Mouse (Mus musculus): ENCODE measurements around the gene Vasn. TPM values are rescaled to one million over a fixed set of nuclear protein-coding genes. Genes with fewer than 3 reads are reported as not detected.

The Vasn gene
- 2.1 TPM for polyA plus RNA-seq (2015; fragmentation: Illumina TruSeq; extraction: RNeasy Lipid Tissue Mini Kit (QIAGEN cat#74804); ENCODE audit: insufficient read depth, low replicate concordance)

DNA sequence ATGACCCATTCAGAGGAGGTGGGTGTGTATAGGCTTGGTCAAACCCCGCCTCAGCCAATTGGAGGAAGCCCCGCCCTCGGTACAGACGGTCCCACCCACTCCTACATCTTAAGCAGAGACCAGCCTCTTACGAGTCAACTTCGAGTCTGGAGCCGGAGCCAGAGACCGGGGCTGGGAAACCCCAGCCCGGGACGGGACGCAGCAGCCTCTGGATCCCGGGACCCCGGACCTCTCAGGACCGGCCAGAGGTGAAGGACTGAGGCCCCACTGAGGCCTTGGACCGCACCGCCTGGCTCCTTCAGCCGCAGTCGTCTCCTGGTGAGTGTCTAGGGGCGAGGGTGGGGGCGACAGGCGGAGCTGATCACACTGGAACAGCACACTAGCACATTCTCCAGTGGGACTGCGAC, at the start of gene Vasn, which contains the start of gene Dnaja3:
Gene Vasn (plus strand): TSS at position 111 of the 407 bp plus-strand sequence.
Gene Dnaja3 (plus strand): TSS at position 159 of the 407 bp plus-strand sequence.

DNA sequence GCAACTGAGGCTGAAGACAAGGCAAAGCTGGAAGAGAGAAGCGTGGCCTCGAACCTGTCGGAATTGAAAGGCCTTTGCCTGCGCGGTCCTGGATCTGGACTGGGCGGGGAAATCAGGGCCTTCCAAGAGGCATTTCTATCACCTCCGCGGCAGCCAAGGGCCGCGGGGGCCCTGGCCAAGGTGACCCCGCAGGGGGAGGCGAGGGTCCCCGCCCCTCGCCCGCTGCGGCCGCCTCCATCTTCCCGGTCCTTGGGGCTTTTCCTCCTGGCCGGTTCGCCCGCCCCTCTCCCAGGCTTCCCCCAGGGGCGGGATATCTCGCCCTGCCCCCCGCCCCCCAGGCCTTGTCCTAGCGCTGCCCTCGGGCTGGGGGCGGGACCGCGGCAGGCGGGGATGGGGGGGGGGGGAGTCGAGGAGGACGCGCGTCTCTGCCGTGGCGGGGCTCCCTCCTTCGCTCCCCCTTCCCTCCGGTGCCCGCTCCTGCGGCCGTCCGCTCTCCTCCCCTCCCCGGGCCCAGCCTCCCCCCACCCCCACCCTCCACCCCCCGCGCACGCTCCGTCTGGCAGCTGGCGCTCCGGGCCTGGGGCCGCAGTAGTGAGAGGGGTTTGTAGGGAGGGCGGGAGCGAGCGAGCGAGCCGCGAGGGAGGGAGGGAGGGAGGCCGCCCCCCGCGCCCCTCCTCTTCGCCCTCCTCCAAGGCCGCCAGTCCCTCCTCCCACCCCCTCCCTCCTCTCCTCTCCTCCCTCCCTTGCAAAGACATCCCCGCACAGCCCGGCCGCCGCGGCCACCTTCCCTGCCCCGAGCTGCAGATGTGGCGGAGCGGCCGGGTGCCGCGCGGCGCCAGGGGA, 45.5 kb upstream of the Vasn start, which contains the start of gene Glis2:
Gene Glis2 (plus strand): TSS at position 743 of the 843 bp plus-strand sequence.

DNA sequence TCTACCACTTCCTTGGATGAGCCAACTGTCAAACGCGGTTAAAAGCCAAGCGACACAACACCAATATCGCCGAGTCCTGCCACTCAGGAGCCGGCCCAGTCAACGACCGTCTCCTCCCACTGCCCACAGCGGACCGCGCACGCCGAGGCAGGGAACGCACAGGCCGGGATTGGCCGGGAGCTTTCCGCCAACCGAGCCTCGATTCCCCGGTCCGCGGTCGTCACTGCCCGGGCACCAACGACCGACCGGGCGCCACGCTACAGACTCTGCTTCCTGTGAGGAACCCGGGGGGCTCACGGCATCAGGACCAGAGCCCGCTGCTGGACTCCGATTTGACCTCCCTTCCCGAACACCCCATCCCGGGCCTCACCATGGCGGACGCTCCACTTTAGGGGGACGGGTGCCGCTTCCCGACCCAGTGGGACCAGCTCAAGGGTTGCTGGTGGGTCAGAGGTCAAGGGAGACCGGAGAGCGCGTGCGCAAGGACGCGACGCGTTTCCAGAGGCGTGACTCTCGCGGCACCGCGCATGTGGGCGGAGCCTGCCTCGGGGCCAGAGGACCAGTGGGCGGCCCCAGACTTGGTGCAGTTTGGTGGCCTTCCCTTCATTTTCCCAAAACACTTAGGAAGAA, 15.1 kb upstream of the Vasn start, which contains the start of gene Pam16:
Gene Pam16 (minus strand): TSS at position 508 of the 630 bp plus-strand sequence.

DNA sequence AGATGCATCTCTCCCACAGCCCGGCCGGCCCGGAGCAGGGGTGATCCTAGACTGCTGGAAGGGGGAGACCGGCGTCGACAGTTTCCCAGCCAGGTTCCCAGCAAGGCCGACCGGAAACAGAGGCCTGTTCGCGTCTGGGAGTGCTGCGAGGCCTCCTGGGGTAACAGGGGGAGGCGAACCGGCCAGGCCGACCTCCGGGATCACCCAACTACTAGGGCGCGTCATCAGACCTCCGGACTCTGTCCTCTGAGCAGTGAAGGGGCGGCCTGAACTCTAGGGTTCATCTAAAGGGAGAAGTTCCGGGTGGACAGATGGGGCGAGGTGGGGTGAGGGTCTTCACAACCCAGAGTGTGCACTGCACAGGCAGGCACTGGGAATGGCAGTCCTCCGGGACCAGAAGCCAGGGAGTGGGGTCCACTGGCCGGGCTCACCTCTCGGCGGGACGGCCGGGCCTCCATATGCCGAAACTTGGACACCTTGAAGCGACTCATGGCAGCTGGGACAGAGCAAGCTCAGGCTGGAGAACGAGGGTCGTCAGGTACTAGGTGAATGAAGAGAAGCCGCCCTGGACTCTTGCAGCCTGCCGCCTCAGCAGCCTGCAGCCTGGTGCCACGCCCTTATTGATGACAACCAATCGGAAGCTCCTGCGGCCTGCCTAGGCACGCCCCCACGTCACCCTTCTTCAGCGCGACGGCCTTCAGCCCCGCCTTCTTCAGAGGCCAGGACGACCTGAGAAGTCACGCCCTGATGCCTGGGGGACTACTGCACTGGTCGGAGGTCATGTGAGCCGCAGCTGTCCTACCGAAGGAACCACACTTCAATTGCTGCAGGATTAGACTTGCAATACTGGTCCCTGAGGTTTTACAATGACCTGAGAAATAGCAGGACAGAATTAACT, 39.6 kb downstream of the Vasn start, which contains the start of gene Coro7:
Gene Coro7 (minus strand): TSS at position 657 of the 898 bp plus-strand sequence.

Other genes with a start within 250 kb of the Vasn start
- 1.7 TPM for gene Adcy9, start 219.4 kb upstream of the Vasn start, polyA plus RNA-seq (2015; fragmentation: Illumina TruSeq; extraction: RNeasy Lipid Tissue Mini Kit (QIAGEN cat#74804); ENCODE audit: insufficient read depth, low replicate concordance)
- gene Srl, start 98.1 kb upstream of the Vasn start, polyA plus RNA-seq (2015; fragmentation: Illumina TruSeq; extraction: RNeasy Lipid Tissue Mini Kit (QIAGEN cat#74804); ENCODE audit: insufficient read depth, low replicate concordance): 1.3 TPM
- gene Tfap4, start 80.1 kb upstream of the Vasn start, polyA plus RNA-seq (2015; fragmentation: Illumina TruSeq; extraction: RNeasy Lipid Tissue Mini Kit (QIAGEN cat#74804); ENCODE audit: insufficient read depth, low replicate concordance): 3.9 TPM
- gene Glis2, start 45.2 kb upstream of the Vasn start, polyA plus RNA-seq (2015; fragmentation: Illumina TruSeq; extraction: RNeasy Lipid Tissue Mini Kit (QIAGEN cat#74804); ENCODE audit: insufficient read depth, low replicate concordance): 2.8 TPM
- gene Pam16, start 15.0 kb upstream of the Vasn start, polyA plus RNA-seq (2015; fragmentation: Illumina TruSeq; extraction: RNeasy Lipid Tissue Mini Kit (QIAGEN cat#74804); ENCODE audit: insufficient read depth, low replicate concordance): 28.6 TPM
- 34.5 TPM for gene Dnaja3, start within 50 bp of the Vasn start, polyA plus RNA-seq (2015; fragmentation: Illumina TruSeq; extraction: RNeasy Lipid Tissue Mini Kit (QIAGEN cat#74804); ENCODE audit: insufficient read depth, low replicate concordance)
- gene Coro7, start 39.8 kb downstream of the Vasn start, polyA plus RNA-seq (2015; fragmentation: Illumina TruSeq; extraction: RNeasy Lipid Tissue Mini Kit (QIAGEN cat#74804); ENCODE audit: insufficient read depth, low replicate concordance): 40.9 TPM
- gene Nmral1, start 79.4 kb downstream of the Vasn start, polyA plus RNA-seq (2015; fragmentation: Illumina TruSeq; extraction: RNeasy Lipid Tissue Mini Kit (QIAGEN cat#74804); ENCODE audit: insufficient read depth, low replicate concordance): 8.6 TPM
- gene Hmox2, start 86.4 kb downstream of the Vasn start, polyA plus RNA-seq (2015; fragmentation: Illumina TruSeq; extraction: RNeasy Lipid Tissue Mini Kit (QIAGEN cat#74804); ENCODE audit: insufficient read depth, low replicate concordance): 95.5 TPM
- gene Cdip1, start 150.4 kb downstream of the Vasn start, polyA plus RNA-seq (2015; fragmentation: Illumina TruSeq; extraction: RNeasy Lipid Tissue Mini Kit (QIAGEN cat#74804); ENCODE audit: insufficient read depth, low replicate concordance): 40.5 TPM
- gene 4930562C15Rik, start 195.5 kb downstream of the Vasn start, polyA plus RNA-seq (2015; fragmentation: Illumina TruSeq; extraction: RNeasy Lipid Tissue Mini Kit (QIAGEN cat#74804); ENCODE audit: insufficient read depth, low replicate concordance): not detected
- gene Ubald1, start 240.4 kb downstream of the Vasn start, polyA plus RNA-seq (2015; fragmentation: Illumina TruSeq; extraction: RNeasy Lipid Tissue Mini Kit (QIAGEN cat#74804); ENCODE audit: insufficient read depth, low replicate concordance): 20.6 TPM
- gene Mgrn1, start 246.3 kb downstream of the Vasn start, polyA plus RNA-seq (2015; fragmentation: Illumina TruSeq; extraction: RNeasy Lipid Tissue Mini Kit (QIAGEN cat#74804); ENCODE audit: insufficient read depth, low replicate concordance): 49.0 TPM

Measured in spleen, adult 10 weeks (tissue).